Mouse (Mus musculus): ENCODE data around the gene AL607142.1. TPM values are rescaled to one million over a fixed set of nuclear protein-coding genes. Genes with fewer than 3 reads are reported as not detected.

Gene AL607142.1
- total RNA-seq, 2 experiments from 2014 or later, result not detected

DNA sequence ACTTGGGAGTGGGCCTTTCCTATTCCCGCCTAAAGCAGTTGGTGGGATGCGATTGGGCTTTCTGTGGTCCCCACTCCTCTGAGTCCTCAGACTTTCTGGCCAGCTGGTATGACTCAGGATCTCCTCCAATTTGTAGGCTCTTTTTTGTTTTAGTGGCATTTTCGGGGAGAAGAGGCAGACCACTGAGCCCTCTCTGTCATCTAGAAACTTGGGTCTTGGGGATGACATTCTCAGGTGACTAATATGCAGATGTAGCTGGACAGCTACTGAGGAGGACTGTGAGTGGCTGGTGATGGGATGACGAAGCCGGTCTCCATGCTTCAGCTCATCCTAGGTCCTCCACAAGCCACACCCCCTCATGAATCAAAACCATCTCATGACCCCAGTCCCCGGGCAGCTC, 2.6 kb upstream of the AL607142.1 start:
- TF ChIP-seq CTCF (conservative IDR thresholded peaks at IDR 0.05), result no peak
- Histone ChIP-seq H3K4me3 (no peak overlapping the region), H3K27ac (no peak overlapping the region)
- no peak for DNase-seq (ENCODE audit: low spot score in 2 of 2)

DNA sequence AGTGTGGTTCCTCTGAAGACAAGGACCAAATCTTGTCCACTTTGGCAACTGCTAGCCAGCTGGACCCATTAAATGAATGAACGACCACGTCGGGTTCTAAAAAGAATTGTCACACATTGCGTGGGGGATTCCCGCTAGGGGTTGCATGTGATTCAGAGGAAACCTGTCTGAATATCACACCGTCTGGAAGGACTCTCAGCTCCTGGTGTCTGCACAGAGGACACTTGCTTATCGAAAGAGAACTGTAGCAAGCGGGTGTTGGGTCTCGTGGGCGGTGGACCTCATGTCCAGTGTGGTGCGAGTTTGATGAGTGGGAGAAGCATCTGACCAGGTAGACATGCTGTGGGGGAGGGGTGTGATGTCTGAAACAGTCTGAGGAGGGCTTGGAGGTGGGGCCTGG, 2.0 kb upstream of the AL607142.1 start:
- no peak for DNase-seq (ENCODE audit: low spot score in 2 of 2)
- Histone ChIP-seq H3K27ac (no peak overlapping the region), H3K4me3 (no peak overlapping the region)
- TF ChIP-seq CTCF (conservative IDR thresholded peaks at IDR 0.05), result no peak

DNA sequence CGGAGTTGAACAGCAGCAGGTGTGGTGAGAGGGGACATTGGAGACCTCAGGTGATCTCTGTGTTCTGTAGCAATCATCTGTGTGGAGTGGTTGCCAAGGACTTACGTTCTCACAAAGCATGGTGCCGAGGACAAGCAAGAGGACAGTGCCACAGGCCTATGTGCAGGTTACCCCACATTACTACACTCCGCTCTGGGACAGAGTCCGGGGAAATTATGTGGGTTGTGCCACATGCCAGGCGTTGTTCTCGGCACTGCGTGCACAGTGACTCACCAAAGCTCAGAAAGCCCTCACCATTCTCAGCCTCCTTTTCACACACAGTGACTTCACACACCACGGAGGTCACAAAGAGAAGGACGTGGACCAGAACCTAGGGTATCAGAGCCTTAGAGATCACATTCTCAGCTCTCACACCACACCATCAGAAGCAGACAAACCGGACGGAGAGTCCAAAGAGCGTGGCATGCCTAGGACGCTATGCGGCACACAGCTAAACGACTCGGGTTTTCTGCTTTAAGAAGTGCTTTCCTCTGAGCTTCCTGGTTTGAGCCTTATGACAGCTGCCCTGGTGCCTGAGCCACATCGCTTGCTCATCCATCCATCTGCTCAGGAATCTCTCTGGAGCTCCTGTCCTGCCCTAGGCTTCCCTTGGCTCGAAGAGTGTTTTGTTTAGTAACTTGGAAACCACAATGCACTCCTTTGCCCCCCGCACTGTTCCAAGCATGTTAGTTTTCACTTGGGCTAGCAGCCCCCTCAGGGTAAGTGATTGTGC, 1.3 kb upstream of the AL607142.1 start:
- Histone ChIP-seq H3K27ac (peak overlapping the region; percentile 25; the same call in 1 of the 2 replicates), H3K4me3 (no peak overlapping the region)
- no peak for DNase-seq (ENCODE audit: low spot score in 2 of 2)
- no peak for TF ChIP-seq CTCF (conservative IDR thresholded peaks at IDR 0.05)

DNA sequence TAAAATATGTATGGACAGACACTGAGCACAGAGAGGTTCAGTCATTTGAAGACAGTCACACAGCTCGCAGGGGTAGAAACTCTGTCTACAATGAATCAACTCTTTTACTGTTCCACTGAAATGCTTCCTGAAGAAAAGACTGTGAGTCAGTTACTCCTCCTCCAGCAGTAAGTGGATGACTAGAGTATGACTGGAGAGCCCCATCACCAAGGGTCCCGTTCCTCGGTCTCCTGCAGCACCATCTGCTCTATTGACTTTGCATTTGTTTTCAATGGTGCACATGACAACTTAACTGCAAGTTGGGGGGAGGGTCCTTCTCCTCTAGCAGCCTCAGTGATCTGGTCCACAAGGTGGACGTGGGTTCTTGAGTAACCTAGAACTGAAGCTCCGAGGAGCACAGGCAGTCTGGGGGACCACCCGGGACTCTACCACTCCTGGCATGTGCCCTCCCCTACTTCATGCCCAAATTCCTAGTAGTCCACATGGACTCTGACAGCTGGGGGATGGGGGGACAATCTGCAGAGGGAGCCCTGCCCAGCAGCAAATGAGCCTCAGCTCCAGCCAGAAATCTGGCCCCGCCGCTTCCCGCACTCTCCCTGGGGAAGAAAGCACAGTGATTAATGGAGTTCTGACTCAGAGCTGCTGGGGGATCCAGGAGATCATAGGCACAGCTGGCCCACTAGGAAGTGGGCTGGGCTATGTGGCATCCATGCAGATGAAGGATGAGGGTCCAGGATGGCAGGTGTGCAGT, 2.2 kb downstream of the AL607142.1 start:
- no peak overlapping the region for H3K4me3 ChIP-seq
- DNase-seq (ENCODE audit: low spot score in 2 of 2), result no peak
- no peak overlapping the region for H3K27ac ChIP-seq
- TF ChIP-seq CTCF (conservative IDR thresholded peaks at IDR 0.05), result no peak

DNA sequence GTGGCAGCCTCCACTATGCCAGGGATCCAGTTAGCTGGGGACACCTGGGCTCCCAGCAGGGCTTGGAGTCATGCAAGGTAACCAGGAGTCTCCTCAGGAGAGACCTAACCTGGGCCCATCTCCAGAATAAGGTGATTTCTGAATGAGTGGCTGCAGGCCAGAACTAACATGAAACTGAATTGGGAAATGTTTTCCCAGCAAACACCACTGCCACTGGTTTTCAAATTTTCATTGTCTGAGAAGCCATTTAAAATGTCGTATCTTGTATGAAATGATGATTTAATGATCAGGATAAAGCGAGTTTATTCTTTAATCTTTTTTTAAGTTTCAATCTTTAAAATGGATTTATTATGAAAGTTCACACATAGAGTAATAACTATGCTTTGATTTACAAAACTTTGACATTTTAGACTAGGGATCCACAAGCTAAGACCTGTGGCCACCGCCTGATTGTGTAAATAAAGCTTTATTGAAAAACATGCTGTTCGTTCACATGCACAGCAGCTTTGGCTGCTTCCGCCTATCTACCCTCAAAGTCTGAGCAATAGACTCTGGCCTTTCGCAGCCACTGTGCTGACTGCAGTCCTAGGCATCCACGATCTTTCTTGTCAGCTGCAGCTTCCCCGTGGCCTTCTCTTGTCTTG, 2.9 kb downstream of the AL607142.1 start:
- TF ChIP-seq CTCF (conservative IDR thresholded peaks at IDR 0.05), result no peak
- no peak overlapping the region for H3K27ac ChIP-seq
- no peak for DNase-seq (ENCODE audit: low spot score in 2 of 2)
- no peak overlapping the region for H3K4me3 ChIP-seq

DNA sequence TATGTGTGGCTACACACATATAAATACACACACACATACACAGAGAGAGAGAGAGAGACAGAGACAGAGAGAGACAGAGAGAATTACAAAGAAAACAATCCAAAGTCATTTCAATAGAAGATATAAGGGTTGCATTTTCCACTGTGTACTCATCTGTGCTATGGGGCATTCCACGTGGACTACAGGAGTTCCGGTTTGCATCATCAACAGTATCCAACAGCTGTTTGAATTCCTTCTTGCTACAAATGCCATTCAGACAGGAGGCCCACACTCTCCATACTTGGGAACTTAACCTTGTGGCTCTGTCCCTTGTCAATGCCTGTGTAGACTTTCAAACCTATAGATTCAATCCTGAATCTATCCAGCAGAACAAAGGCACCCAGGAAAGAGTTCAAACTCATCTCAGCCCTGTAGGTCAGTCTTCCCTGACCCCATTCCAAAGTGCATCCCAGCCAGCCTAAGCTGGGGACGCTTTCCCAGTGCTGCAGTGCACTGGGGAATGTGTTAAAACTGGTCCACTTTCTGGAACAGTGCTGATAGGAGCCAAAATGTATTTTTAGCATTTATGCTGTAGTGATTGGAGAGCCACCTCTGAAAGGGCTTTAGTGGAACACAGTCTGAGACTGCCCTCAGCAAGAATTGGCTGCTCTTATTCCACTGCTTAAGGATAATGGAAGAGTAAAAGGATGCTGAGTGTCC, 4.2 kb downstream of the AL607142.1 start:
- H3K27ac ChIP-seq, result no peak overlapping the region
- H3K4me3 ChIP-seq, result no peak overlapping the region
- no peak for DNase-seq (ENCODE audit: low spot score in 2 of 2)
- no peak for TF ChIP-seq CTCF (conservative IDR thresholded peaks at IDR 0.05)

DNA sequence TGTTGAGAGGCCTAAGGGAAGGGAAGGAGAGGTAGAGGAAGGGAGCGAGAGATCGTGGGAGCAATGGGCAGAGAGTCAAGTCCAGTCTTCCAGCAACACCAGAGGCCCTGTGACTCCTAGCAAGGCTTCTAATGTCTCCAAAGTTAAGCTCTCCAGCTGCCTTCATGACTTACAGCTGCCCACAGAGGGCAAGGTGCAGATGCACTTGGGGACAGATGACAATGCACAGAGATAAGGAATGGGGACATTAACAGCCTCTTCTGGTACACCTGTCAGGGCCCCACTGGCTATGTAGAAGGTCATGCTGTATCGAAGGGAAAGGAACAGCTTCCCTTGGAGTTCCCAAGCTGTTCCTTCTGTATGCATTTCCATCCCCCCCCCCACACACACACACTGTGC, 4.8 kb downstream of the AL607142.1 start:
- no peak overlapping the region for H3K4me3 ChIP-seq
- no peak for TF ChIP-seq CTCF (conservative IDR thresholded peaks at IDR 0.05)
- no peak overlapping the region for H3K27ac ChIP-seq
- no peak for DNase-seq (ENCODE audit: low spot score in 2 of 2)

DNA sequence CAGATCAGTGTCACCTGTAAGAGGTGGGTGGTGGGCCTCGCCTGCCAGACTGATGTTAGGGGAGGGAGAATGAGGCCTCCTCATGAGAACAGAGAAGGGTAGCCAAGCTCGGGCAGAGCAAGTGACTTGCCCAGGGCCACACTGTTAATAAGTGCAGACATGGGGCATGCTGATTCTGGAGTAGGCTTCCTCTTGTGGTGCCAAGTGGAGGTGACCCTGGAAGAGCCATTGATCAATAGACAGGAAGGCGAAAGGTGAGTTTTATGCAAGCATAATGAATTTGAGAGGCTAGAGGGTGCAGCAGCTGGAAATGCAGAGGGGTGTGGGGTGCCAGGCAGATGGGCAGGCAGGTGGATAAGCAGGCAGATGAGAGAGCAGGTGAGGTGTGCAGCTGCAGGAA, 6.6 kb downstream of the AL607142.1 start:
- H3K27ac ChIP-seq, result no peak overlapping the region
- no peak for TF ChIP-seq CTCF (conservative IDR thresholded peaks at IDR 0.05)
- H3K4me3 ChIP-seq, result no peak overlapping the region
- no peak for DNase-seq (ENCODE audit: low spot score in 2 of 2)

DNA sequence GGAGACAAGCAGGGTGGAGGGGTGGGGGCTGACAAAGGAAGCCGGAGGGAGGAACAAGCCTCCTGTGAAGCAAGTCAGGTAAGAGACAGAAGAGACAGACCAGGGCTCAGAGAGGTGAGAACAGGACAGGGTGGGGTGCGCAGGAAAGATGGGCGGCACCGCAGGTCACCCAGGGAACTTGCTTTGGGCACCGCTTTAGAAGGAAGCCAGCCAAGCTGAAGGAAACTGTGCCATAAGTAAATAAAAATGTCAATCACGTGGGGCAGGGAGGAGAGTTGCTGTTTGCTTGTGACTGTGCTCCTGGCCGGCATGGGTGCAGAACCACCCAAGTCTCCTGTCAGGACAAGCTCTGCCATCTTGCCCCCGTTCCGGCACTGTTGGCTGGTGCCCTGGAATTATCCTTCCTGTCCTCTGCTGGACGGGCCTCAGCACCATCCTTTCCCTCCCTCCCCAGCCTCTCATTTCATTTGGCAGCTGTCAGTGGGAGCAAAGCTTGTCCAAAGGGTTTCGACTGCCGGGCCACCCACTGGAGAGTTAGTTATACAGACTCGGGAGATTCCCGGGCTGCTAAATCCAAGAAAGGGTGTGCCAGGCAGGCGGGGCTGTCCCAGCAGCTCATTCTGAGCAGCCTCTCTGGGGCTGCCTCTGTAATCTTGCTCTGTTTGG, 7.2 kb downstream of the AL607142.1 start:
- no peak for DNase-seq (ENCODE audit: low spot score in 2 of 2)
- Histone ChIP-seq H3K27ac (peak overlapping the region; percentile 28; the same call in 1 of the 2 replicates), H3K4me3 (no peak overlapping the region)
- no peak for TF ChIP-seq CTCF (conservative IDR thresholded peaks at IDR 0.05)

DNA sequence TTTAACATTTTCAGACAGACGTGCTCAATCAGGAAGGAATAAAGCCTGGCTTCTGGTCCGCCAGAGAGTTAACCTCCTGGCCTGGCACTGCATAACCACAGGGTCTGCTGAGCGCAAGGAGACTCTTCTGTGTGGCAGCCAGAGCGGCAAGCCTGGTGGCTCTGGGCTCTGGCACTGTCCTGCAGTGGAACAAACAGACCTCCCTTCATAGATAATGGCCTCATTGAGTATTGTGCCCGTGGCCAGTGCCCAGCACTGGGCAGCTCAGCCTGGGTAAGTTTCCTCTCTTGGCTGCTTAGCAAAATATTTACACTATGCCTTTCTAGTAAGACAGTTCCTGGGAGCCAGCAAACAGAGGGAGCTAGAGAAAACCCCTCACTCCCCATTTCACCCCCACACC, 9.3 kb downstream of the AL607142.1 start:
- peak; percentile 48 to 74 for DNase-seq (ENCODE audit: low spot score in 2 of 2)
- Histone ChIP-seq H3K27ac (peak overlapping the region; percentile 79), H3K4me3 (no peak overlapping the region)
- TF ChIP-seq CTCF (conservative IDR thresholded peaks at IDR 0.05), result peak; percentile 26; the same call in 1 of the 2 replicates

DNA sequence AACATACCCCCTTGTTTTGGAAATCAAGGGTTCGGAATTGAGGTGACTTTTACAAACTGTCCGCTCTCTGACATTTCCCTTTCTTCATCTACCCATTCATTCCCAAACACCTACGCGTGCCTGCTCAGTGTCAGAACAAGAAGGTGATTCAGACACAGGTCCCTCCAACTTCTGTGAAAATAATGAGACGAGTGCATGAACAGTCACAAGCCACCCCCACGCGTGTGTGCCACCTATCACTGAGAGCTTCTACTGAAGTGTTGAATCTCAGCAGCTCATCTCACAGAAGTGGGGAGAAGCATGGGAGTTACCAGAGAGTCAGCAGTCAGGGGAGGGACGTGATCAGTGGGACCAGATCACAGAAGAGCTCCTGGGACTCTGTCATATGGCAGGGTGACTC, 12.5 kb downstream of the AL607142.1 start:
- DNase-seq (ENCODE audit: low spot score in 2 of 2), result no peak
- H3K27ac ChIP-seq, result no peak overlapping the region
- H3K4me3 ChIP-seq, result no peak overlapping the region
- TF ChIP-seq CTCF (conservative IDR thresholded peaks at IDR 0.05), result no peak

DNA sequence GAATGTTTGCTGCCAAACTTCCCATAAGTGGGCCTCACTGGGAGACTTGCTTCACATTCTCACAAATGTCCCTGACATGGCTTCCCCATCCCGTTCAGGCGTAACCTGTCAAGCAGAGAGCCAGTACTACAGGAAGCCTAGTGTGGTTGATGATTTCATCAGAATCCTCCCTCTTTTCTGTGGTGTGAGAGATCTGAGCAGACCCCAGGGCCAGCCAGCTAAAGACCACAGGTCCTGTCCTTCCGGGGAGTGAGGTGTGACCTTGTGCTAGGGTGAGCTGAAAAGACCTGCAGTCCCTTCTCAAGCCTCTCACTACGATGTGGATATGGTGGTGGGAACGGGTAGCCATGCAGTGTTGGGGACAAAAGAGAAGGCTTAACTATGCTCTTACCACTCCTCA, 17.7 kb downstream of the AL607142.1 start:
- DNase-seq (ENCODE audit: low spot score in 2 of 2), result no peak
- no peak overlapping the region for H3K4me3 ChIP-seq
- H3K27ac ChIP-seq, result no peak overlapping the region
- TF ChIP-seq CTCF (conservative IDR thresholded peaks at IDR 0.05), result no peak

Measured in layer of hippocampus, adult 2 months (tissue).